Mouse (Mus musculus): Measurements from ENCODE around the gene Cdca3.
"Not testable (repeated sequence)": the region's sequence is repeated elsewhere in the genome, so short reads cannot be mapped to it uniquely, and the experiment has no call there.

Gene Cdca3

GRCm38 (mm10) chr6:124809052-124809774 is 20.1 kb upstream of the Cdca3 start:
- in situ Hi-C loops (cut with MboI; ENCODE audit: unreplicated experiment in 2 of 2) = no loop called here

GRCm38 (mm10) chr6:124809775-124810538 is 19.4 kb upstream of the Cdca3 start:
- in situ Hi-C loops (cut with MboI; ENCODE audit: unreplicated experiment in 2 of 2) = no loop called here

DNA sequence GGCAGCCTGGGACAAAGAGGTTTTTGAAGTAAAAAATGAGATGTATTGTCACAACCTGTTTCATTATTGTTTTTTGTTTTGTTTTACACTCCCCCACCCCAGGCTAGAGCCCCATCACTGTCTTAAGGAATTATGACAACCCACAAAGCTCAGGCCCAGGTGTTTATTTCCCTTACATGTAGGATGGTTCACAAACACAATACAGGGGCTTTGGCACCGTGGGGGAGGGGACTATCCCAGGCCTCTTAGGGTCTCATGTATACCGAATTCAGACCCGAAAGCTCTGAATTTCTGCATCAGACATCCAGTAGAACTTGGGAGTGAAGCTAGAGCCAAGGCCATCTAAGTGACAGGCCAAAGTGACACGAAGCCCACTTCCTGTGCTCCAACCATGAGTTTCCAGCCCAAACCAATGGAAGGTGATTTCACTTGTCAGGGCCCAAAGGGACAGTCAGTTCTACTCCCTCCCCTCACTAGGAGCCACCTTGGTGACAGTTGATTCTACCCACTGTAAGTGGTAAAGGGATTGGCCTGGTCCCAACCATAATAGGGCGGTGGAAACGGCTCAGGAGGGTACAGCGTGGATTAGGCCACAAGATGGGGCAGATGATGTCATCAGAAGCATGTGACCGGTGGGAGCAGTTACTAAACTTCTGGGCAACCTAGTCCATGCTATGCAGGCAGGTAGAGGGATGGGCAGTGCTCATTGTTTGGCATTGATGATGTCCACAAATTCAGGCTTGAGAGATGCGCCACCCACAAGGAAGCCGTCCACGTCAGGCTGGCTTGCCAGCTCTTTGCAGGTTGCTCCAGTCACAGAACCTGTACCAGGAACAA is 18.6 kb upstream of the Cdca3 start:
- in situ Hi-C loops (cut with MboI; ENCODE audit: unreplicated experiment in 2 of 2) = not testable (repeated sequence)

GRCm38 (mm10) chr6:124811403-124811665 is 18.0 kb upstream of the Cdca3 start:
- in situ Hi-C loops (cut with MboI; ENCODE audit: unreplicated experiment in 2 of 2) = no loop called here

DNA sequence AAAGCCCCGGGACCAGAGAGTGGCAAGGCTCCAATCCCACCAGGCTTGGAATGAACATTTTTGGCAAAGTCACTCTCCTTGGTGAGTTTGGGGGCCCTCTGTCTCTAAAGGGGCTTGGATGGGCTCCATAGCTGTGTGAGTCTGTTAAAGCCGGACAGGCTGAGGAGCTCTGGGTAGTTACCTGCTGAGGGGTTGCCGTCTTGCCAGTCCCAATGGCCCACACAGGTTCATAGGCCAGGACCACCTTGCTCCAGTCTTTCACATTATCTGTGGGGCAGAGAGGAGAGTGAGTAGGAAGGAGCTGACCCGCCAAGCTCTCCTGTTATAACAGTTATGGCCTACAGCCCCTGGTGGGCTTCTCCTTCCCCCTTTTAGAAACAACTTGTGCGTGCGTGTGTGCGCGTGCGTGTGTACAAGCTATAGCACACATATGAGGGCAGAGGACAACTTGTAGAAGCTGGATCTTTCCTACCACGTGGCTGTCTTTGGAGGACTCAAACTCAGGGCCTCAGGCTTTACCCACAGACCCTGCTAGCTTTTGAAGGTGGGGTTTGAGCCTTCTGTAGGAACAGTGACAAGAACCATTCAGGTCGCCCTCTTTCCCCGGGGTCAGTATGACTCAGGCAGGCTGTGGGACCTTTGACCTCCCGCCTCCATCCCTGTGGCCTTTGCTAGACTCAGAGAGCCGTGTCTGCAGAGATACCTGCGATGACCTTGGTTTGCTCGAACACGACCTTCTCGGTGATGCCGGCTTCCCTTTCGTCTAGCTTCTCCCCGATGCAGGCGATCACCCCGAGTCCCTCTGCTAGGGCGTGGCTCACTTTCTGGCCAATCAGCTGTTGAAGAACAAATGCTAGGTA is 17.4 kb upstream of the Cdca3 start:
- in situ Hi-C loops (cut with MboI; ENCODE audit: unreplicated experiment in 2 of 2) = no loop called here

- in situ Hi-C loops (cut with MboI; ENCODE audit: unreplicated experiment in 2 of 2) = no loop called here
Measured at GRCm38 (mm10) chr6:124812848-124813247, 16.5 kb upstream of the Cdca3 start.

- in situ Hi-C loops (cut with MboI; ENCODE audit: unreplicated experiment in 2 of 2) = no loop called here
Measured at GRCm38 (mm10) chr6:124813496-124813895, 15.9 kb upstream of the Cdca3 start.

DNA sequence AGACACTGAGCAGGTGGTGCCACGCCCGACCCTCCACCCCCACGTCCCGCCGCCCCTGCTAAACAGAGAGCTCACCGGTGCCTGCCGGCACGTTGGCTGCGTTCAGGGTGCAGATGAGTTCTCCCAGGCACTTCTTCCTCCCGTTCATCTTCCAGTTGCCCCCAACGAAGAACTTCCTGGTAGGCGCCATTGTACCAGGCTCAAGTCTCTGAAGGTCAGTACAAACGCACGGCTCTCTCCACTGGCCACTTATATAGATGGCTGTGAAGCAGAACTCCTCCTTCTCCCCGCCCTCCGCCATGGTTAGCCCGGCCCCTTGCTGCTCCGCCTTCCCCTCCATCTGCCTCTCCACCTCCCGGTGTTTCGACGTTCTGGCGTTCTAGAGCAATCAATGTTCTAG is 15.4 kb upstream of the Cdca3 start, which contains the start of gene Tpi1:
Tpi1 (minus strand) TSS at position 364 of the 400 bp plus-strand sequence.
- in situ Hi-C loops (cut with MboI; ENCODE audit: unreplicated experiment in 2 of 2) = no loop called here

GRCm38 (mm10) chr6:124814448-124814847 is 14.9 kb upstream of the Cdca3 start:
- in situ Hi-C loops (cut with MboI; ENCODE audit: unreplicated experiment in 2 of 2) = no loop called here

DNA sequence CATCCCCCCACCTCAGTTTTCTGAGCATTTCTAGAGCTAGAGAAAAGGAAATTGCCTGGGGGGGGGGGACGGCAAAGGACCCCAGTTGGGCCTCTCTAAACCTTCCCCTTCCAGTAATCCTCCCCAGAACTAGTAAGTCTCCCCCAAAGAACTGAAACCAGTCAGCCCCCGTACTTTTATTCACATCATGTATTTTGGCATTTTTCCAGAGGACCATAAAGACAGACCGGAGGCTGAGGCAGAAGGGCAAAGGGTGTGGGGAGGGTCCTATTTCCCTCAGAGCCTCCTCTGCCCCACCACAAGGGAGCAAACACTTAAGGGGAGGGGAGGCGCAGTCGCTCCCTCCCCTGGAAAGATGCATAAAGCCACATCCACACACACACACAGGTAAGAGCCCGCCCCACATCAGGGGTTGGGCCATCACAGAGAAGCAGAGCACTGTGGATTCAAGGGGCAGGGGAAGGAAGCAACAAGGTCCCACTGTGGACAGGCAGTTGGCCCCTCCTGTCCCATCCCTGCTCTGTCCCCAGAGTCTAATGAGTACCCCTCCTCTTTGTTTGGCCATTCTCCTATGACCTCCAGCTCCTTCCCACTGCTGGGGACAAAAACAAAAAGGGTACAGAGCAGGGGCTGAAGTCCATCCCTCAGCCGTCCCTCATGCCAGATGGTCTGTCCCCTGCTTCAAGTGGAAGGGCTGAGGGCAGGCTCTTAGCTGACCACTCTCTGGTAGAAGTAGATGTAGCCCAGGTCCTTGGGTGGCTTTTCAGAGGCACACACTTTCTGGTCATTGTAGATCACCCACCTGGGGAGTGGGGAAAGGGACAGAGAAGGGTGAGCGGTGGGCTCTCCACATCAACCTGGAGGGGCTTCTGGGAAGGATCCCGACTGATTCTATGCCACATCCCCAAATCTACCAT is 14.2 kb upstream of the Cdca3 start:
- in situ Hi-C loops (cut with MboI; ENCODE audit: unreplicated experiment in 2 of 2) = no loop called here

- in situ Hi-C loops (cut with MboI; ENCODE audit: unreplicated experiment in 2 of 2) = no loop called here
Measured at GRCm38 (mm10) chr6:124816611-124817010, 12.7 kb upstream of the Cdca3 start.

DNA sequence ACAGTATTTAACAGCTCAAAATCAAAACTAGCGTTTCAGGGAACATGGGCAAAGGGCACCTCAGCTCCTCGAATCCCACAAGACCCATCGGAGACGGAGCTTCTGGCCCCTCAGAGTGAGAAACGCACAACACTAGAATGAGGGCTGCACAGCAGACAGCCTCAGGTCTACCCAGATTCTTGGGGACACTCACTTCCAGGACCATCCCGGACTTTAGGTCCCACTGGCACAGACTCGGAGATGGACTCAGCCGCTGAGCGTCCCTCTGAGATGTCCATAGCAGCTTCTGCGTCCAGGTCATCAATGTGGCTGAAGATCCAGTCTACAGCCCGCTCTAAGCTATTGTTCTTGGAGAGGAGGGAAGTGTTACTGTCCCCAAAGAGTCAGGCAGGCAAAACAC is 12.2 kb upstream of the Cdca3 start:
- in situ Hi-C loops (cut with MboI; ENCODE audit: unreplicated experiment in 2 of 2) = no loop called here

DNA sequence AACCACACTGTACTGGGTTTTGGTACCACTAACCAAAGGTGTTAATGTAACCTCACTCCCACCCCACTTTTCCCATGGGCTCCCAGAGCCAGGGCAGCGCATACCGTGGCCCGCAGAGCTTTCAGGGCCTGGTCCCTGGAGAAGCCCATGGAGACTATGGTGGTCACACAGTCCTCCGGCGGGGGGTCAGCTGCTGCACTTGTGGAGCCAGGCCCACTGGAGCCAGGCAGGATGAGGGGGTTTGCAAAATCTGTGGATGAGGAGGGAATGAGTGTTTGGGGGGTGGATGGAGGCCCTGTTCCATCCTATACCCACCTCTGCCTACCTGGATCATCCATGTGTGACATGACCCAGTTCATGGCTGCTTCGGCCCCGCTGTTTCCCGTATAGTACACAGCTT is 11.8 kb upstream of the Cdca3 start:
- in situ Hi-C loops (cut with MboI; ENCODE audit: unreplicated experiment in 2 of 2) = no loop called here

DNA sequence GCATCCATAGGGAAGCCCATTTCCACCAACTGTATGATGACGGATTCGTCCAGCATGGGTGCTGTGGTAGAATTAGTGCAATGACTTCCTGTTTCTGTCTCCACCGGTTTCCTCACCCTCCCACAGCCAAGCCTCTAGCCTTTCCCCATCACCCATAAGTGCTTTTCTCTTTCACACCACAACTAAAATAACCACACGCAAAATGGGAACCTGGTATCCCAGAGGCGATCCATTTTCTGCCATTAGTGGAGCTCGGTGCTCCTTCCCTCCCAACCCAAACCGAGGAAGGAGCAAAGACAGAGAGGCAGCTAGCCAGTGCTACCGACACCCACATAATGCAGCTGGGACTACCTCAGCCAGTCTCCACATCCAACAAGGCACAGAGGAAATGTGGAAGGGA is 11.4 kb upstream of the Cdca3 start:
- in situ Hi-C loops (cut with MboI; ENCODE audit: unreplicated experiment in 2 of 2) = no loop called here

DNA sequence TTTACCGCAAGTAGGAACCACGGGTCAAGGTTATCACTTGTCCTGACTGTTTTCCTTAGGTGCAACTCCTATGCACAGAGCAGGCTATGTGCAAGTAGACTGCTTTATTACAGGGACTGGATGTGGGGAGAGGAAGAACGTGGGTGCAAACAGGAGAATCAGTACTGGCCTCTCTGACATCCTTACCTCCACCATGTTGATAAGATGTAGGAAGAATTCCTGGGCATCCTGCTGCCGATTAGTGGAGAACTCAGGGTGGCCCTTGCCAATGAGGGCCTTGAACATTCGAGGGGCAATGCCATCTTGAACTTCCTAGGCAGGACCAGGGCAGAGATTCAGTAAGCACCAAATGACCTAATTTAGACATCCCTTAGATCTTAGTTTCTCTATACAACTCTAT is 8.5 kb upstream of the Cdca3 start:
- in situ Hi-C loops (cut with MboI; ENCODE audit: unreplicated experiment in 2 of 2) = no loop called here

GRCm38 (mm10) chr6:124822049-124822448 is 7.3 kb upstream of the Cdca3 start:
- in situ Hi-C loops (cut with MboI; ENCODE audit: unreplicated experiment in 2 of 2) = no loop called here

GRCm38 (mm10) chr6:124828101-124828592 is 1.2 kb upstream of the Cdca3 start:
- in situ Hi-C loops (cut with MboI; ENCODE audit: unreplicated experiment in 2 of 2) = no loop called here

DNA sequence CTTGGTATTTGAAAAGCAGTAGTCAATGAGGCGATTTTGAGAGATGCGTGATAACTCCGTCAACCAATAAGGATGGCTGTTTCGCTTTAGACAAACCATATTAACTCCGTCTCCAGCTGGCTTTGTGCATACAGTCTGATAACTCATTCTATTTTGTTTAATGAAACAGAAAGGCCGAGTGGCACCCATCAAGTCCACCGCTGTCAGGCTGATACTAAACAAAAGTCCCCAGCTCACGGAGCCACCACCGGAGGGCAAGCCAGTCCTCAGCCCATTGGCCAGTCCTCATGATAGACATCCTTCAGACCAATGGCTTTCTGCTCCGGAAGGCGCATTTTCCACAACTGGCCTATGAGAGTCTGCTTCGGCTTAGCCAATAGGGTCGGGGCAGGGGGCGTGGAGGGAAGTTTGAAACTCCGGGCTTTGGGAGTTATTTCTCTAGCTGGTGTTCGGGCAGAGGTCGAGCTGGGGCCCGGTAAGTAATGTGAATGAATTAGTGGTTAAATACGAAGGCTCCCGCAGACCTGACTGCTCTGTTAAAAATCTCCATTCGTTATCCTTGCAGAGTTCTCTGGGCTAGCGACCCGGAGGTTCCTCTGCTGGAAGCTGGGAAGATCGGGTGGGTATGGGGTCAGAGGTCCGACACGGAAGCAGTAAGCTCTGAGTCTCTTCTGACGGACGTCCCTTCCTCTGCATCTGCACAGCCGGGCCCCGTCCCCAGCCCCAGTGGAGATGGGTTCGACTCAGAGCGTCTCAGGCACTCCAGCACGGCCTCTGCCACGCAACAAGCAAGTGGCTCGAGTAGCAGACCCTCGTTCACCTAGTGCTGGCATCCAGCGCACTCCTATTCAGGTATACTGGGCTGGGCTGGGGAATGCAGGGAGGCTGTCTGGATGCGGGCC is 703 bp downstream of the Cdca3 start:
- in situ Hi-C loops (cut with MboI; ENCODE audit: unreplicated experiment in 2 of 2) = no loop called here

Measured in v-Abl transformed pro-B cells (cell line).